Mouse (Mus musculus) cerebellum, adult 9-10 months (tissue): ENCODE results near the gene Slc34a1.
A peak's percentile ranks its signal among the peaks of the same experiment; 100 is the strongest.
"Not testable (repeated sequence)": the region's sequence is repeated elsewhere in the genome, so short reads cannot be mapped to it uniquely, and the experiment has no call there.

Experiments
- DNase-seq: peaks from one replicate; pipeline ENCODE4 v3.0.0; 2022

The Slc34a1 gene

GRCm38 (mm10) chr13:55404853-55405782, 7.1 kb downstream of the Slc34a1 start:
- DNase-seq = peak; percentile 65

- DNase-seq = no peak
These were observed 7.9 kb downstream of the Slc34a1 start for GRCm38 (mm10) chr13:55405783-55406390.

GRCm38 (mm10) chr13:55407341-55407740, 9.4 kb downstream of the Slc34a1 start:
- no peak for DNase-seq

GRCm38 (mm10) chr13:55408546-55409120, 10.6 kb downstream of the Slc34a1 start:
- DNase-seq = no peak

- no peak for DNase-seq
These were observed 13.8 kb downstream of the Slc34a1 start for GRCm38 (mm10) chr13:55411826-55412225.

- no peak for DNase-seq
These were observed 14.8 kb downstream of the Slc34a1 start for GRCm38 (mm10) chr13:55412643-55413307.

- DNase-seq = no peak
These were observed 15.3 kb downstream of the Slc34a1 start for GRCm38 (mm10) chr13:55413333-55413732.

- DNase-seq = no peak
These were observed 16.9 kb downstream of the Slc34a1 start, which contains the start of gene Pfn3 for GRCm38 (mm10) chr13:55414743-55415380. TSS of gene Pfn3 (minus strand) at chr13:55415232.

- DNase-seq = peak; percentile 86
These were observed 20.0 kb downstream of the Slc34a1 start for GRCm38 (mm10) chr13:55418004-55418403.

GRCm38 (mm10) chr13:55419142-55419541, 21.2 kb downstream of the Slc34a1 start:
- DNase-seq = no peak

- no peak for DNase-seq
These were observed 22.3 kb downstream of the Slc34a1 start for GRCm38 (mm10) chr13:55420018-55420932.

GRCm38 (mm10) chr13:55420933-55421800, 23.2 kb downstream of the Slc34a1 start:
- DNase-seq = peak; percentile 55

- DNase-seq = no peak
These were observed 28.6 kb downstream of the Slc34a1 start, which contains the start of gene F12 for GRCm38 (mm10) chr13:55426613-55427012. TSS of gene F12 (minus strand) at chr13:55426793.

GRCm38 (mm10) chr13:55429226-55429888, 31.4 kb downstream of the Slc34a1 start:
- no peak for DNase-seq

- DNase-seq = no peak
These were observed 32.6 kb downstream of the Slc34a1 start for GRCm38 (mm10) chr13:55430566-55430965.

GRCm38 (mm10) chr13:55431889-55432685, 34.1 kb downstream of the Slc34a1 start:
- DNase-seq = no peak

GRCm38 (mm10) chr13:55437111-55437629, 39.2 kb downstream of the Slc34a1 start:
- DNase-seq = not testable (repeated sequence)

- DNase-seq = no peak
These were observed 45.9 kb downstream of the Slc34a1 start for GRCm38 (mm10) chr13:55443799-55444285.
